ENCODE assay signal across 9 mouse cellular contexts in genomic region chr15:103060341-103061130, GRCm38 (mm10). TPM values are rescaled to one million over a fixed set of nuclear protein-coding genes. Genes with fewer than 3 reads are reported as not detected.
DNase-seq lines count a peak whose midpoint lies in the region; ATAC-seq and TF ChIP-seq lines count a peak whose summit lies in the region.
"Had no signal": no experiment of that assay in that cellular context is flagged by ENCODE, and none has a peak within 500 bp of the region (broad histone marks: within the 10 kb centered on the region; RNA-seq: fewer than 3 reads in every experiment).

No protein-coding gene starts in this region.

- no peak overlapping the region for H3K4me3 ChIP-seq in heart, adult 2 months
- H3K4me3 ChIP-seq in hindbrain, embryonic 16.5 days (ENCODE audit: low read length): peak overlapping the region; percentile 18
- no peak overlapping the region for H3K4me3 ChIP-seq in limb, embryonic 15.5 days
- H3K4me3 ChIP-seq: megakaryocyte, embryonic 14.5 days had no signal

- peak; percentile 4 to 27 for DNase-seq in heart, adult 2 months
- no peak for DNase-seq in heart, postnatal 36 days
- peak; percentile 54 for DNase-seq in adrenal gland, postnatal 14 days
- peak; percentile 56 for DNase-seq in yolk sac, embryonic 10.5 days (ENCODE audit: low spot score)
- no peak for DNase-seq in layer of hippocampus, adult 18-20 months (ENCODE audit: low spot score in 2 of 2)
- DNase-seq in spleen, postnatal 14 days (ENCODE audit: low spot score in 2 of 2): no peak

- TF ChIP-seq EP300 in heart, adult 2 months (IDR thresholded peaks at IDR 0.05; ENCODE audit: insufficient read depth, low read depth, low read length): no peak

- intact Hi-C loops in heart, adult 2 months (cut with DNase I): no loop called here
- intact Hi-C loops in heart, postnatal 36 days (cut with DNase I): no loop called here

- no peak for TF ChIP-seq POLR2A in heart, adult 2 months (IDR thresholded peaks at IDR 0.05; ENCODE audit: insufficient read depth, low read depth, low read length)

- no peak overlapping the region for H3K27ac ChIP-seq in heart, adult 2 months
- peak overlapping the region; percentile 76 for H3K27ac ChIP-seq in hindbrain, embryonic 16.5 days (ENCODE audit: low read depth, low read length)
- peak overlapping the region; percentile 40; the same call in 1 of the 2 replicates for H3K27ac ChIP-seq in limb, embryonic 15.5 days

- peak; percentile 71 for ATAC-seq in hindbrain, embryonic 16.5 days
- no peak for ATAC-seq in limb, embryonic 15.5 days (ENCODE audit: insufficient number of reproducible peaks, low FRiP score, low TSS enrichment, low read depth)

- no peak for TF ChIP-seq CTCF in heart, adult 2 months (IDR thresholded peaks at IDR 0.05)

- H3K36me3 ChIP-seq in heart, adult 2 months (ENCODE audit: control insufficient read depth, insufficient read depth, low read length): no peaks in the 10 kb centered on the region
- H3K36me3 ChIP-seq in hindbrain, embryonic 16.5 days (ENCODE audit: control insufficient read depth, insufficient read depth, low read length): no peaks in the 10 kb centered on the region
- H3K36me3 ChIP-seq in limb, embryonic 15.5 days: no peaks in the 10 kb centered on the region

- no peaks in the 10 kb centered on the region for H3K4me1 ChIP-seq in heart, adult 2 months (ENCODE audit: control insufficient read depth, insufficient read depth, low read length)
- H3K4me1 ChIP-seq in hindbrain, embryonic 16.5 days (ENCODE audit: control insufficient read depth, insufficient read depth, low read depth, low read length): peaks cover 4% of the 10 kb centered on the region; the same call in 1 of the 2 replicates
- H3K4me1 ChIP-seq in limb, embryonic 15.5 days: peaks cover 25% of the 10 kb centered on the region

- no peaks in the 10 kb centered on the region for H3K79me2 ChIP-seq in heart, adult 2 months (replicated peaks; ENCODE audit: control insufficient read depth, insufficient read depth, low read length)

- WGBS in heart, adult 2 months: 7% methylated on average over 36 of the region's 36 CpGs
- 4% methylated on average over 36 of the region's 36 CpGs for WGBS in hindbrain, embryonic 16.5 days
- WGBS in limb, embryonic 15.5 days: 21% methylated on average over 36 of the region's 36 CpGs

- H3K4me2 ChIP-seq in hindbrain, embryonic 16.5 days (ENCODE audit: low read length): peak overlapping the region; percentile 45
- H3K4me2 ChIP-seq in limb, embryonic 15.5 days: peak overlapping the region; percentile 20

- no peak overlapping the region for H3K9ac ChIP-seq in heart, adult 2 months (ENCODE audit: low read depth, low read length)
- peak overlapping the region; percentile 45; the same call in 1 of the 2 replicates for H3K9ac ChIP-seq in hindbrain, embryonic 16.5 days (ENCODE audit: low read depth, low read length)
- no peak overlapping the region for H3K9ac ChIP-seq in limb, embryonic 15.5 days

- peaks cover 23% of the 10 kb centered on the region for H3K27me3 ChIP-seq in heart, adult 2 months (ENCODE audit: control insufficient read depth, insufficient read depth, low read length)
- peaks cover 56% of the 10 kb centered on the region for H3K27me3 ChIP-seq in hindbrain, embryonic 16.5 days (replicated peaks; ENCODE audit: control insufficient read depth, insufficient read depth, low read length)
- H3K27me3 ChIP-seq in limb, embryonic 15.5 days: peaks cover 84% of the 10 kb centered on the region

- H3K9me3 ChIP-seq in hindbrain, embryonic 16.5 days (ENCODE audit: control insufficient read depth, low read length): no peaks in the 10 kb centered on the region
- H3K9me3 ChIP-seq in limb, embryonic 15.5 days: no peaks in the 10 kb centered on the region
- H3K9me3 ChIP-seq: megakaryocyte, embryonic 14.5 days had no signal

RNA-seq across cellular contexts. Expression of gene Hoxc4, which starts 41.8 kb away (rescaled TPM):
- not detected for total RNA-seq in heart, adult 2 months (2021)
- 0.10 TPM in 1 of 2 replicates, not detected in the other for polyA plus RNA-seq in heart, adult 2 months (2012; rRNA removed)
- total RNA-seq in heart, postnatal 36 days (2021): not detected
- 6.8 and 7.7 TPM in 2 replicates for total RNA-seq in adrenal gland, postnatal 14 days (2021)
- polyA plus RNA-seq in hindbrain, embryonic 16.5 days (2015; fragmentation: Nextera tagmentation; extraction: Ambion mirVana): 57.7 and 61.2 TPM in 2 replicates
- 1.7 and 2.7 TPM in 2 replicates for polyA plus RNA-seq in limb, embryonic 15.5 days (2015; fragmentation: Nextera tagmentation; extraction: Ambion mirVana)
- not detected for total RNA-seq in layer of hippocampus, adult 18-20 months (2021)

Comparison
In these comparisons a context has a peak if more than half of its experiments do, and no peak if none do; other contexts are left out.
1. DNase-seq: peak in heart, adult 2 months (2 of 2), adrenal gland, postnatal 14 days (single experiment) and yolk sac, embryonic 10.5 days (single experiment); none in heart, postnatal 36 days (0 of 2), layer of hippocampus, adult 18-20 months (0 of 2) and spleen, postnatal 14 days (0 of 2).